In the genomic region with DNA sequence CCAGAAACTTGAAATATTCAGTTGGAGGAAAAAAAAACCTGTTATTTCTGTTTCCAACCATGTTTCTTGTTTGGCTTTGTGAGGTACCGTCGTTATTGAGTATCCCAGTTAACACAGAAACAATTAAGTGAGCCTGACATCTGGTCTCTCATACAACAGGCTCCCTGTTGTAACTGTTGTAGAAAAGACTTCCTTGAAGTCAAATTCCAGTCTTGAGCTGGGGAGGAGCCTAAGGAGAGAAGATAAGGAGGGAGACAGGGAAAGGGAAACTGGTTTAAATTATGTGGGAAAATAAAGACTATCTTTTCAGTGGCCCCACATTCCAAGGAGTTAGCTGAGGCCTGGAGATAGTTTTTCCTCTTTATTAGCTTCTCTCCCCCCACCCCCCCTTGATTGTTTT, we compare ENCODE assay signal across 20 mouse cellular contexts.
"Had no signal": no experiment of that assay in that cellular context is flagged by ENCODE, and none has a peak within 500 bp of the region (broad histone marks: within the 10 kb centered on the region; RNA-seq: fewer than 3 reads in every experiment).

No protein-coding gene starts in this region.

- DNase-seq: kidney, adult 18-20 months; kidney, adult 9 months; kidney, postnatal 25 days; layer of hippocampus, postnatal 36 days; lung, adult 18-20 months; lung, postnatal 14 days; right cerebral cortex, adult 18-20 months; right cerebral cortex, postnatal 14 days; right cerebral cortex, postnatal 4 days; spleen, adult 18-20 months; thymus, postnatal 25 days had no signal

- H3K4me3 ChIP-seq: left cerebral cortex, adult 2 months; lung, embryonic 15.5 days; midbrain, embryonic 12.5 days; midbrain, embryonic 15.5 days; neural tube, embryonic 12.5 days; neural tube, embryonic 15.5 days; stomach, embryonic 15.5 days had no signal

- H3K9ac ChIP-seq: liver, embryonic 14.5 days; lung, embryonic 15.5 days; midbrain, embryonic 12.5 days; midbrain, embryonic 15.5 days; neural tube, embryonic 12.5 days; neural tube, embryonic 15.5 days; stomach, embryonic 15.5 days had no signal

- H3K4me1 ChIP-seq: midbrain, embryonic 12.5 days; midbrain, embryonic 15.5 days; neural tube, embryonic 12.5 days; neural tube, embryonic 15.5 days; stomach, embryonic 15.5 days had no signal

- ATAC-seq: midbrain, embryonic 15.5 days had no signal

- H3K9me3 ChIP-seq: lung, embryonic 15.5 days; midbrain, embryonic 12.5 days; midbrain, embryonic 15.5 days; neural tube, embryonic 12.5 days; neural tube, embryonic 15.5 days; stomach, embryonic 15.5 days had no signal

- H3K27me3 ChIP-seq: lung, embryonic 15.5 days; midbrain, embryonic 12.5 days; midbrain, embryonic 15.5 days; neural tube, embryonic 12.5 days; neural tube, embryonic 15.5 days; stomach, embryonic 15.5 days had no signal

- H3K36me3 ChIP-seq: lung, embryonic 15.5 days; midbrain, embryonic 12.5 days; midbrain, embryonic 15.5 days; neural tube, embryonic 12.5 days; neural tube, embryonic 15.5 days had no signal

- H3K4me2 ChIP-seq: lung, embryonic 15.5 days; midbrain, embryonic 12.5 days; midbrain, embryonic 15.5 days; neural tube, embryonic 12.5 days; neural tube, embryonic 15.5 days; stomach, embryonic 15.5 days had no signal

- H3K27ac ChIP-seq: left cerebral cortex, adult 2 months; liver, embryonic 14.5 days; lung, embryonic 15.5 days; macrophage; midbrain, embryonic 12.5 days; midbrain, embryonic 15.5 days; neural tube, embryonic 12.5 days; neural tube, embryonic 15.5 days; stomach, embryonic 15.5 days had no signal
